Mouse (Mus musculus) intestine, embryonic 14.5 days (tissue): ENCODE measurements around the gene Chid1. TPM values are rescaled to one million over a fixed set of nuclear protein-coding genes. Genes with fewer than 3 reads are reported as not detected.

Source experiments
- ATAC-seq: fragments of 200-750 bp; cut with Nextera tagmentation; replicated peaks from 2 replicates; pipeline ENCODE4 v1.8.0; 2017; ENCODE audit warnings: low read depth, moderate number of reproducible peaks, moderate TSS enrichment, moderate library complexity; ENCODE audit not compliant: low FRiP score, low TSS enrichment
- DNase-seq: peaks from one replicate; pipeline ENCODE4 v3.0.0-alpha.2; 2018; ENCODE audit warnings: low spot score
- H3K27ac ChIP-seq: fragments of 300-500 bp; sonication (generic); 2 replicates; pipeline ENCODE4 v1.5.1; 2014; ENCODE audit warnings: low read depth, mild to moderate bottlenecking, control low read depth
- H3K27me3 ChIP-seq: fragments of 300-500 bp; sonication (generic); replicated peaks from 2 replicates; pipeline ENCODE4 v1.6.1; 2014; ENCODE audit warnings: low read length, control low read depth; ENCODE audit not compliant: control insufficient read depth, insufficient read depth
- H3K36me3 ChIP-seq: fragments of 300-500 bp; sonication (generic); 2 replicates; pipeline ENCODE4 v1.6.1; 2014; ENCODE audit warnings: low read length, control low read depth; ENCODE audit not compliant: control insufficient read depth, insufficient read depth
- H3K4me1 ChIP-seq: fragments of 300-500 bp; sonication (generic); replicated peaks from 2 replicates; pipeline ENCODE4 v1.6.1; 2014; ENCODE audit warnings: low read length, control low read depth, mixed read lengths; ENCODE audit not compliant: control insufficient read depth, insufficient read depth
- H3K4me2 ChIP-seq: fragments of 300-500 bp; sonication (generic); 2 replicates; pipeline ENCODE4 v1.6.1; 2014; ENCODE audit warnings: low read length
- H3K4me3 ChIP-seq: fragments of 300-500 bp; sonication (generic); 2 replicates; pipeline ENCODE4 v1.5.1; 2014; ENCODE audit warnings: low read depth, low read length, control low read depth, mixed read lengths
- H3K9ac ChIP-seq: fragments of 300-500 bp; sonication (generic); 2 replicates; pipeline ENCODE4 v1.6.1; 2014; ENCODE audit warnings: mild to moderate bottlenecking, low read length
- H3K9me3 ChIP-seq: fragments of 300-500 bp; sonication (generic); 2 replicates; pipeline ENCODE4 v1.6.1; 2016; ENCODE audit warnings: low read length, control low read depth; ENCODE audit not compliant: control insufficient read depth
- WGBS: fragments of 180-500 bp; shearing (Covaris S2); extraction: QIAGEN DNeasy Blood & Tissue Kit; methylation state at CpG from one replicate; pipeline ENCODE4 v1.1.7; 2014; 5-methylcytosine and 5-hydroxymethylcytosine counted together
- polyA plus RNA-seq: library from polyadenylated mRNA; unstranded; fragments of >200 nt; fragmentation: Nextera tagmentation; extraction: Ambion mirVana; gene quantifications from 2 replicates; pipeline ENCODE4 v1.2.1, GENCODE M21; 2014

The Chid1 gene
- polyA plus RNA-seq, 1 experiment from 2014 or later, result 42.1 TPM

GRCm38 (mm10) chr7:141475011-141475804, 64.4 kb downstream of the Chid1 start, which contains the start of the genes Polr2l and Tspan4:
TSS of gene Polr2l (minus strand) at chr7:141475132.
TSS of gene Tspan4 (plus strand) at chr7:141475240.
- Histone ChIP-seq H3K27me3 (no peaks in the 10 kb centered on the region), H3K9me3 (no peaks in the 10 kb centered on the region), H3K36me3 (peaks cover 25% of the 10 kb centered on the region), H3K9ac (peak within 1 kb of the TSS; percentile 86), H3K4me3 (peak within 1 kb of the TSS; percentile 88), H3K27ac (peak within 1 kb of the TSS; percentile 95), H3K4me2 (peak within 1 kb of the TSS; percentile 97), H3K4me1 (peaks cover 31% of the 10 kb centered on the region)
- DNase-seq, result peak; percentile 96
- WGBS, result under 1% methylated on average over 84 of the region's 87 CpGs
- ATAC-seq, result peak; percentile 63

GRCm38 (mm10) chr7:141474160-141474559, 65.5 kb downstream of the Chid1 start:
- peak overlapping the region; percentile 88 for H3K4me3 ChIP-seq
- no peaks in the 10 kb centered on the region for H3K27me3 ChIP-seq
- peak overlapping the region; percentile 86 for H3K9ac ChIP-seq
- ATAC-seq, result no peak
- H3K36me3 ChIP-seq, result peaks cover 32% of the 10 kb centered on the region
- H3K27ac ChIP-seq, result no peak overlapping the region
- no peaks in the 10 kb centered on the region for H3K9me3 ChIP-seq
- peaks cover 37% of the 10 kb centered on the region for H3K4me1 ChIP-seq
- peak overlapping the region; percentile 97 for H3K4me2 ChIP-seq
- 6% methylated on average over 5 of the region's 5 CpGs for WGBS
- no peak for DNase-seq

- no peak for DNase-seq
- H3K4me3 ChIP-seq, result no peak overlapping the region
- peaks cover 42% of the 10 kb centered on the region for H3K4me1 ChIP-seq
- H3K9me3 ChIP-seq, result no peaks in the 10 kb centered on the region
- no peak for ATAC-seq
- no peak overlapping the region for H3K9ac ChIP-seq
- no peak overlapping the region for H3K27ac ChIP-seq
- H3K36me3 ChIP-seq, result peaks cover 32% of the 10 kb centered on the region
- 78% methylated on average over 6 of the region's 6 CpGs for whole genome bisulfite sequencing
- no peaks in the 10 kb centered on the region for H3K27me3 ChIP-seq
- no peak overlapping the region for H3K4me2 ChIP-seq
These were observed 66.9 kb downstream of the Chid1 start for GRCm38 (mm10) chr7:141472763-141473162.

- H3K9me3 ChIP-seq, result no peaks in the 10 kb centered on the region
- no peaks in the 10 kb centered on the region for H3K27me3 ChIP-seq
- WGBS, result 72% methylated on average over 6 of the region's 6 CpGs
- DNase-seq, result no peak
- H3K4me2 ChIP-seq, result no peak overlapping the region
- no peak overlapping the region for H3K9ac ChIP-seq
- H3K27ac ChIP-seq, result no peak overlapping the region
- H3K36me3 ChIP-seq, result peaks cover 32% of the 10 kb centered on the region
- H3K4me1 ChIP-seq, result peaks cover 38% of the 10 kb centered on the region
- ATAC-seq, result no peak
- no peak overlapping the region for H3K4me3 ChIP-seq
These were observed 67.4 kb downstream of the Chid1 start for GRCm38 (mm10) chr7:141472226-141472625.

GRCm38 (mm10) chr7:141471236-141471635, 68.4 kb downstream of the Chid1 start:
- H3K27ac ChIP-seq, result no peak overlapping the region
- H3K9ac ChIP-seq, result no peak overlapping the region
- H3K4me2 ChIP-seq, result no peak overlapping the region
- H3K9me3 ChIP-seq, result no peaks in the 10 kb centered on the region
- H3K4me1 ChIP-seq, result peaks cover 39% of the 10 kb centered on the region
- H3K27me3 ChIP-seq, result no peaks in the 10 kb centered on the region
- WGBS, result 90% methylated on average over 1 of the region's 1 CpGs
- DNase-seq, result no peak
- ATAC-seq, result no peak
- peaks cover 32% of the 10 kb centered on the region for H3K36me3 ChIP-seq
- no peak overlapping the region for H3K4me3 ChIP-seq

GRCm38 (mm10) chr7:141470637-141470944, 69.1 kb downstream of the Chid1 start:
- Histone ChIP-seq H3K4me1 (peaks cover 33% of the 10 kb centered on the region), H3K9me3 (no peaks in the 10 kb centered on the region), H3K36me3 (peaks cover 32% of the 10 kb centered on the region), H3K27ac (no peak overlapping the region), H3K9ac (no peak overlapping the region), H3K4me3 (no peak overlapping the region), H3K4me2 (no peak overlapping the region), H3K27me3 (peaks cover 5% of the 10 kb centered on the region)
- DNase-seq (no peak), ATAC-seq (no peak)
- 90% methylated on average over 10 of the region's 10 CpGs for WGBS

- DNase-seq, result no peak
- H3K4me2 ChIP-seq, result no peak overlapping the region
- H3K36me3 ChIP-seq, result peaks cover 32% of the 10 kb centered on the region
- no peak for ATAC-seq
- H3K27ac ChIP-seq, result no peak overlapping the region
- 88% methylated on average over 18 of the region's 18 CpGs for WGBS
- peaks cover 35% of the 10 kb centered on the region for H3K4me1 ChIP-seq
- H3K27me3 ChIP-seq, result peaks cover 9% of the 10 kb centered on the region
- no peak overlapping the region for H3K4me3 ChIP-seq
- H3K9me3 ChIP-seq, result no peaks in the 10 kb centered on the region
- H3K9ac ChIP-seq, result no peak overlapping the region
These were observed 69.6 kb downstream of the Chid1 start for GRCm38 (mm10) chr7:141469901-141470636.

- WGBS, result 87% methylated on average over 6 of the region's 6 CpGs
- H3K9ac ChIP-seq, result peak overlapping the region; percentile 29
These were observed 70.3 kb downstream of the Chid1 start for GRCm38 (mm10) chr7:141469352-141469751.

More at GRCm38 (mm10) chr7:141469352-141469751, 70.3 kb downstream of the Chid1 start:
- no peaks in the 10 kb centered on the region for H3K9me3 ChIP-seq
- peak overlapping the region; percentile 80 for H3K27ac ChIP-seq
- H3K27me3 ChIP-seq, result peaks cover 14% of the 10 kb centered on the region
- H3K4me1 ChIP-seq, result peaks cover 41% of the 10 kb centered on the region
- ATAC-seq (no peak), DNase-seq (no peak)
- peaks cover 32% of the 10 kb centered on the region for H3K36me3 ChIP-seq
- no peak overlapping the region for H3K4me3 ChIP-seq
- peak overlapping the region; percentile 91 for H3K4me2 ChIP-seq
